Mouse (Mus musculus) heart, adult 2 months (tissue): Measurements from ENCODE around the gene Slc45a1.

ENCODE experiments used
- CTCF ChIP-seq: fragments of 200-600 bp; IDR thresholded peaks from 2 replicates; pipeline ENCODE4 v1.8.1; 2022; ENCODE audit warnings: antibody characterized with exemption, mild to moderate bottlenecking, moderate library complexity
- EP300 ChIP-seq: fragments of 200-500 bp; IDR thresholded peaks from 2 replicates; pipeline ENCODE4 v1.6.1; 2011; ENCODE audit warnings: low read depth, low read length, control low read depth; ENCODE audit not compliant: insufficient read depth
- POLR2A ChIP-seq: fragments of 200-500 bp; IDR thresholded peaks from 2 replicates; pipeline ENCODE4 v1.6.1; 2011; ENCODE audit warnings: mild to moderate bottlenecking, low read depth, low read length, control low read depth; ENCODE audit not compliant: insufficient read depth

DNA sequence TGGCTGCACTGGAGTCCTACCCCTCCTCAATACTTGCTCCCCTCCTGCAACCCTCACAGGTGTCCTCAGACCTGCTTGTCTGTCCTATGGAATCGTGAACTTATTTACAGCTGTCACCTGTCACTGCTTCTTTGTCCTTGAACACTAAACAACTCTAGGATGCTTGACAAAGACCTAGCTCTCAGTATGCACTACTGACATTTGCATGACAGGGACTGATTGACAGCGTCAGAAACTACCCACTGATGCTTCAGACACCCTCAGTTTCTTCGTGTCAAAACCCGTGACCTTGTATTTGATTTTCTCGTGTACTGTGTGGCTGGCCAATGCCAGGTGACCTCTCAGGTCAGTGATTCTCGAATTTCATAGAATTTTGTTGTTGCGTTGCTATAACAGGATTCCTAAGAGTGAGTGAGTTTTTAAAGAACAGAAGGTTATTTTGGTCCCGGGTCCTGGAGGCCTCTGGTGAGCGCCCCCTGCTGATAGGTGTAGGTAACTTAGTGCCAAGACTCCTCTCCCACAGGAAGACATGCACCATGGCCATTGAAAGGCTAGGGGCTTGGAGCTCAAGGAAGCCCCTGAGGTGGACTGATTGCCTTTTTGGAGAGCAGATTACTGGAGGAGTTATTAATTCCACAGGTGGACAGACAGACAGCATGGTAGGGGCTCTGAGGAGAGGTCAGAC is 8.1 kb upstream of the Slc45a1 start:
- TF ChIP-seq CTCF (peak; percentile 71), EP300 (no peak), POLR2A (no peak)
